Mouse (Mus musculus) embryo, embryonic 11.5 days (tissue): ENCODE measurements around the gene Kntc1.

Experiments used
- DNase-seq: peaks from one replicate; pipeline ENCODE4 v3.0.0-alpha.2; 2012; ENCODE audit warnings: low read depth, low spot score

Gene Kntc1

DNA sequence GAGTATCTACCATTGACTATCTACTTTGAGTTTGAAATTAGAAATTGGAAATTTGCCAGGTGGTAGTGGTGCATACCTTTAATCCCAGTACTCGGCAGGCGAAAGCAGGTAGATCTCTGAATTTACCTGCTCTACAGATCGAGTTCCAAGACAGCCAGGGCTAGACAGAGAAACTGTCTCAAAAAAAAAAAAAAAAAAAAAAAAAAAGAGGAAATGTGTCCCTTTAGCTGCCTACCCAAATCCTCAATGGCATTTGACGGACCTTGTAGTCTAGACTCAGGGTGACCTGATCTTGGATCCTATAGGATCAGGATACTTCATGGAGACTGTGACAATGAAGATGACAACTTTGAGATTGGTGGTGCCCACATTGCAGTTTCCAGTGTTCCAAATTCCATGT lies 116.9 kb downstream of the Kntc1 start:
- no peak for DNase-seq

DNA sequence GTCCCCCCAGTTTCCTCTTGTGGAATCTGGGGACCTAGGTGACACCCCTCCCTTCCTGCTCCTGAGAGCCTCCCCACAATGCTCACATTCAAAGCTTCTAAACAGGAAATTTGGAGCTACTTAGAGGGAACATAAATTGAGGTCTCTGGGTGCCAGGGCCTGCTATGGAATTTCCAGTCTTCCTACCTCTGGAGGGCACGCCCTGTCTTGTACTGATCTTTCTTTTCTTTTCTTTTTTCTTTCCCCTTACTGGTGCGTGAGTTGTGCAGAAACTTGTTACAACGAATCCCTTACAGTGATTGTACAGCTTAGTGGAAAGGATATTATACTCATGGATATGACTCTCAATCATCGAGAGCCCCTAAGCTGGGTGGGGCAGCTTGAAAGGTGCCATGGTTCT lies 120.1 kb downstream of the Kntc1 start:
- DNase-seq: no peak
